Mouse (Mus musculus) layer of hippocampus, adult 9-10 months (tissue): ENCODE measurements around the gene Neurod4.

Experiments
- DNase-seq: peaks from one replicate; pipeline ENCODE4 v3.0.0; 2022; ENCODE audit warnings: low spot score

Gene Neurod4

GRCm38 (mm10) chr10:130234576-130234975 is 45.5 kb downstream of the Neurod4 start:
- no peak for DNase-seq

- DNase-seq = no peak
These were observed 47.9 kb downstream of the Neurod4 start for GRCm38 (mm10) chr10:130232117-130232516.

GRCm38 (mm10) chr10:130229584-130229983 is 50.5 kb downstream of the Neurod4 start:
- DNase-seq = no peak

GRCm38 (mm10) chr10:130228246-130228645 is 51.8 kb downstream of the Neurod4 start:
- peak; percentile 39 for DNase-seq

- no peak for DNase-seq
These were observed 55.0 kb downstream of the Neurod4 start for GRCm38 (mm10) chr10:130225034-130225433.
